Mouse (Mus musculus) neutrophil, adult 83 days (primary cell): ENCODE data around the gene Ribc1. TPM values are rescaled to one million over a fixed set of nuclear protein-coding genes. Genes with fewer than 3 reads are reported as not detected.

ENCODE experiments used
- total RNA-seq, 2 experiments: library from RNA; stranded (reverse); gene quantifications; one replicate each; pipeline ENCODE4 v1.2.4; 2023

Gene Ribc1
- 1 to 10 TPM in 1 of 2 experiments, under 1 TPM in 1; 0.71 to 1.4 TPM for total RNA-seq

GRCm38 (mm10) chrX:152016151-152017145, at the start of gene Ribc1, which contains the start of gene Smc1a:
Ribc1 (minus strand) TSS chrX:152016295.
Smc1a (plus strand) TSS chrX:152016428.

GRCm38 (mm10) chrX:152001737-152002710, 14.1 kb downstream of the Ribc1 start, which contains the start of gene Hsd17b10:
Hsd17b10 (plus strand) TSS chrX:152001845.

Other genes with a start within 250 kb of the Ribc1 start
- gene Huwe1, start 215.5 kb downstream of the Ribc1 start, total RNA-seq = 10 to 100 TPM; 86.5 to 99.6 TPM
- 10 to 100 TPM; 36.3 to 51.5 TPM for gene Hsd17b10, start 14.4 kb downstream of the Ribc1 start, total RNA-seq
- gene Smc1a, start 133 bp upstream of the Ribc1 start, total RNA-seq = 10 to 100 TPM; 79.9 to 88.5 TPM
- gene Iqsec2, start 128.0 kb upstream of the Ribc1 start, total RNA-seq = 10 to 100 TPM in 1 of 2 experiments, 1 to 10 TPM in 1; 8.0 to 10.5 TPM
- gene Kdm5c, start 216.7 kb upstream of the Ribc1 start, total RNA-seq = 10 to 100 TPM; 58.0 to 81.9 TPM